Mouse (Mus musculus) CD4-positive, CD25-positive, alpha-beta regulatory T cell, adult 2 months (primary cell): ENCODE measurements around the gene Sys1.

Experiments
- DNase-seq: peaks from one replicate; pipeline ENCODE4 v3.0.0-alpha.2; 2012; ENCODE audit warnings: low read depth, low spot score

The Sys1 gene

DNA sequence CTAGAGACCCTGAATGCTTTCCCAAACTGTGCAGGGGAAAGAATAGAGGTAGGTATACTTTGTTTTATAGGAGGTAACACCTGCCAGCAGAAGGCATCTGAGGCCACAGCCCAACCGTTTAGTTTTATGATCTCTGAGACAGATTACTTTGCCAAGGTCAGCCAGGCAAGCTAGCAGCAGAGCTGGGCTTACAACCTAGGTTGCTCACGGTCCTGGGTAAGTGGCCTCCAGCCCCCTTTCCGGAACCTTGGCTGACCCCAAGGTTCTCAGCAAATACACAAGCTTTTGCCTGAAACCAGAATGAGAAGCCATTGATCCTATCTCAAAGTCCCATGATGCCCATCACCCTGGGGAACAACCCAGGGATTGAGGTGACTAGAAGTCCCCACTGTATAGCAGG, 22.1 kb upstream of the Sys1 start:
- DNase-seq, result no peak

DNA sequence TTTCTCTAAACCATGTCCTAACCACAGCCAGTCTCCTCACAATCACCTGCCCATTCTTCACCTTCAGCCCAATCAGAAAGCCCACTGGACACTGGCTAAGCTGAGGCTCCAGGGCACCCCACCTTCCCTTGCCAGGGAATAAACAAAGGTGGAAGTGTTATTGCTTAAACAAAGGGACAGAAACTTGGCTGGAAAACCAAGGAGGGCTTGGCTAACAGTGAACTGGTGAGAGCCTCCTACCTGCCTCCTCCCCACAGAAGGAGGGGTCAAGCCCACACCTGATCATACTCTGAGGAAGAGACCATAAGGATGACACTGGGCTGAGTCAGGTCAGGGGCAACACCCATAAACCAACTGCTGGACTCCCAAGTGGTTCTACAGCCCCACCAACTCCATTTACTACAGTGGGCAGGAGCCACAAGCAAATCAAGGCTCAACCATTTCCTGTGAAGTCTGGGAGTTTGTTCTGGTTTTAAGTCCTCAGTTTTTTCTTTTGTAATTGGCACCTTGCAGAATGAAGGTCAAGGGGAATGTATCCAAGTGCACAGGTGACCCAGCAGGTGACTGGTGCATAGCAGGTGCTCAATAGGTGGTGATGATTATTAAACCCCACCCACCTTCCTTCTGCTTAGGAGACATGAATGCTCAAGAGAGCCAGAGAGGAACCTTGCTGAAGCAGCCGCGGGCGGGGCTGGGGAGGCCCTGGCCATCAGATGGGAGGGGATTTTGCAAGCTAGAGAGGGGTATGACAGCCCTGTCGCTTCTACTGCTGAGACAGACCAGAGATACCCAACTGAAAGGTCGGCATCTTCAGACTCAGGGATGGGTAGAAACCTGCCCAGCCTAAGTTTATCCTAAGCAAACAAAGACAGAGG, 21.3 kb upstream of the Sys1 start:
- no peak for DNase-seq

DNA sequence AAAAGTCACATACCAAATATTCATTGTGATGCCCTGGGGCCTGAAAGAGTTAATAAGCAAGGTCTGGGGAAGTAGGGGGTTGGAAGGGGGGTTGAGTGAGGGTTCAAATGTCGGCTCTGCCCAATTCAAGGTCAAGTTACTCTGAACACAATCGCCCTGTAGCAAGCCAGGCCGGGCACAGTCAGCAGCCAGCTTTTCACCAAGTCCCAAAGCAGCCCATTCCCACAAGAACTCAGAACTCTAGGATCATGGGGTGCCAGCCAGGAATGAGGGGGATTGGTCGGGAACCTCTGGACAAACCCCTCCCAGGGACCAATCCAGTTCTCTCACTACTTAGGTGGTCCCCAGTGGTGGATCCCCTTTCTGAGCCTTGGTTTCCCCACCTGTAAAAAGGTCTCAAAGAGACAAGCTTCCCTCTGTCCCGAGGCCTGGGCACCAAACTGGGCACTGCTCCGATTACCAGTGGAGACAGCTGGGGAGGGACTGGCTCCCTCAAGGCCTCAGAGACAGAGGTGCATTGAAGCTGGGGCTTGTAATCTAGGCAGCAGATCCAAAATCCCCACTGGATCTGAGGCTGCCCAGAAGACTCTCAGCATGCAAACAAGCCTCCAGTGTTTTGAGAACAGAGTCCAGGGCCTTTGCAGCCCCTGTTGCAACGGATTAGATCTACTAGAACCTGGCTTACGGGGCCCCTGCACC, 20.4 kb upstream of the Sys1 start:
- no peak for DNase-seq

DNA sequence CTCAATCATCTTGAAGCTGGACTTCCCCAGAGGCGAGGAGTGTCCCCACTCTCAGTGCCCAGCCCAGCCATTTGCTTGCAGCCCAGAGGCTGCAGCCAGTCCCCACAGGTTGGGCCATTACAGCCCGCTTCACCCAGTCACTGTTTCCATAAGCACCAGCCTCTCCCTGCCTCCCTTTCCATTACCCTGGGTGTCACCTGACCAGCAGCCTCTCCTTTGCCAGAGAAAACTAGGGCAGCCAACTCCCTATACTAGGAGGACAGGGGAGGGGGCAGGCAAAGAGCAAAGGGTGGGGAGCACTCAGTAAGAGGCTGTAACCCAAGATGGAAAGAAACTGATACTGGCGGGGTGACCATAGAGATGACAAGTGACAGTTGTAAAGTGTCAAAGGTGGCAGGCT, 19.8 kb upstream of the Sys1 start:
- no peak for DNase-seq

DNA sequence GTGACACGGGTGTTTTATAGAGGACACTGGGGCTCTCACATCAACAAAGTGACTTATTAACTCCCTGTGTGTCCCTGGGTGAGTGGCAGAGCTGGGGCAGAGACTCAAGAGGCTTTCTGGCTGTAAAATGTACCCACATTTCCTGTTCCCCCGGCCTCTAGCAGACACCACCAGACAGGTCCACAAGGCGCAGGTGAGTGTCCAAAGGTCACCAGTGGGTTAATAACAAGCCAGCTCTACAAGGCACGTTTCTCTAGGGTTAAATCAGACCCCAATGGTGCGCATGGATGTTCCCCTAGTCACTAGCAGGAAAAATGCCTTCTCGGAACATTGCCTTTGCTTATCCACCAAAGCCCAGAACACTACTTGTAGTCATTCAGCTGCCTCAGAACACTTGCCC, 19.1 kb upstream of the Sys1 start:
- DNase-seq, result no peak

DNA sequence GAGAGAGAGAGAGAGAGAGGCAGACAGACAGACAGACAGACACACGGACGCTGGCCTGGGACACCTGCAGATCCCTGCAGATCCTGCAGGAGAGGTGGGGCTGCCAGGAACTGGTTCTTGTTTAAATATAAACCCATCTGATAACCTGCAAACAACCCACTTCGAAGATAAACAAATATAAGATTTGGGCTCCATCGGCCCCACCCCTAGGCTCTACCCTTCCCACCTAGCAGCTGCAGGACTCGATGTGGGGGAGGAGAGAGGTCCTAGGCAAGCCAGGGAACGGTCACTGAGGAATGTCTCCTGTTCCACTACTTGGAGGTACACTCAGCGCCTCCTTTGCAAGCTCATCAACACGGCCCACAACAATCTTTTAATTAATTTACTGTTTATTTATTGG, 18.5 kb upstream of the Sys1 start:
- DNase-seq, result no peak

DNA sequence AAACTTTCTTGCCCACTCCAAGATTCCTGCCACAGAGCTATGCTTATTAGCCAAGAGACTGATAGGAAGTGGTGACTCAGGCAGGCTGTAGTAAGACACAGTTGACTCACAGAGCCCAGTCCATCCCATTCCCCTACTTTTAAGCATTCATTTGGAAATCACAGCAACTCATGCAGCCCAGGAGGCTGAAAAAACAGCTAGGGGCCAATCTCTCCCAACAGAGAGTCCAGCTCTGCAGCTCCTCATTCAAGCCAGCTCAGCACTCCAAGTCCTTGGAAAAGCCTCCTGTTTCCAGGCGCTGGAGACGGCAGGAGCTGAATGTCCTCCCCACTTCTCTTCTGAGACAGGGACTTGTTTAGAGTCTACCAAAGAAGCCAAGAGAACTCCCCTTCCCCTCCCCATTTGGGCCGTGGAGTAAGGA, 17.8 kb upstream of the Sys1 start:
- DNase-seq, result no peak

DNA sequence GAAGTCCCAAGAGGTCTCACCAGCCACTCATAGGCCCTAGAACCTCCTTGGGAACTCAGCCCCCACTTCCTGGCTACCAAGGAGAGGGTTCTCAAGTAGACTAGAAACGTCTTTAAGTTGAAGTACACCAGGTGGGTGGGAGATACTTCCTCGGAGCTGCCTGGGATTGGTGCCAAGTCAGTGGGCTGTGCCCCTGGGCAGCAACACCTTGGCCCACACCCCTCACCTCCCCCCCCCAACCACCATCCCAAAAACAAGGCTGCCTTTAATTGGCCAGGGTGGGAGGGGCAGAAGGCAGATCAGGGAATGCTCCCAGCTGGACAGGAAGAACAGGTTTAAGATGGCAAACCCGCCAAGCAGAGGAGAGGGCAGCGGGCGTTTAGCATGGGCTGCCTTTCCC, 16.4 kb upstream of the Sys1 start:
- DNase-seq, result no peak

DNA sequence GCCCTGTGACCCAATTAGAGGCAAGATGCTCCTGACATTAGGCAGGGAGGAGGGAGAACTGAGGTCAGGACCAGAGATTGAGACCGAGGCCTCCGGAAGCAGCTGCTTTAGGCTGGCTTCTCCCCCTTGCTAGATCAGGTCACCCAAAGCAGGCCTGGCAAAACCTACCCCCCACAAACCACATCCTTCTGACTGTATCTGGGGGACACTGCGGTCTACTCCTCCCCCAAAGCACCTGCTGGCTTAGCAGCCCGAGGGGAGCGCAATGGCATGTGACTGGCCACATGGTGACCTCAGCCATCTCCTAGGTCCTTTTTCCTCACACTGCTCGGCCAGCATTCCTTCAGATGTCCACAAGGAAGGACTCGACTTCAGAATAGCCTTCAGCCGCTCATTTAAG, 15.6 kb upstream of the Sys1 start:
- DNase-seq, result peak; percentile 55

DNA sequence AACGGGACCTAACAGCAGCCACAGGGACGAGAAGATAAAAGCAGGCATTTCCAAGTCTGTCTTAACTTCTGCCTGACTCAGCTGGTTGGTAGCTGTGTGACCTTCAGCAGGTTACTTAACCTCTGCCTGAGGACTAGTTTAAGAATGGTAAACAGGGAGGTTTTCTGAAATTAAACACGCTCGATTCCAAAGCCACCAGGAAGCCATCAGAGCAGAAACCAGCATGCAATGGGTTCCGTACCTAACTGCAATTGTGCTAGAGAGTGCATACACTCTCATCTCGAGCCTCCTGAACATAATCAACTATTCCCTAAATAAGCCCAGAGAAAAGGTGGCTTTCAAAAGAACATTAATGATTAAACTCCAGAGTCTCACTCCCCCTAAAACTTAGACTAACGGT, 15.0 kb upstream of the Sys1 start:
- no peak for DNase-seq

DNA sequence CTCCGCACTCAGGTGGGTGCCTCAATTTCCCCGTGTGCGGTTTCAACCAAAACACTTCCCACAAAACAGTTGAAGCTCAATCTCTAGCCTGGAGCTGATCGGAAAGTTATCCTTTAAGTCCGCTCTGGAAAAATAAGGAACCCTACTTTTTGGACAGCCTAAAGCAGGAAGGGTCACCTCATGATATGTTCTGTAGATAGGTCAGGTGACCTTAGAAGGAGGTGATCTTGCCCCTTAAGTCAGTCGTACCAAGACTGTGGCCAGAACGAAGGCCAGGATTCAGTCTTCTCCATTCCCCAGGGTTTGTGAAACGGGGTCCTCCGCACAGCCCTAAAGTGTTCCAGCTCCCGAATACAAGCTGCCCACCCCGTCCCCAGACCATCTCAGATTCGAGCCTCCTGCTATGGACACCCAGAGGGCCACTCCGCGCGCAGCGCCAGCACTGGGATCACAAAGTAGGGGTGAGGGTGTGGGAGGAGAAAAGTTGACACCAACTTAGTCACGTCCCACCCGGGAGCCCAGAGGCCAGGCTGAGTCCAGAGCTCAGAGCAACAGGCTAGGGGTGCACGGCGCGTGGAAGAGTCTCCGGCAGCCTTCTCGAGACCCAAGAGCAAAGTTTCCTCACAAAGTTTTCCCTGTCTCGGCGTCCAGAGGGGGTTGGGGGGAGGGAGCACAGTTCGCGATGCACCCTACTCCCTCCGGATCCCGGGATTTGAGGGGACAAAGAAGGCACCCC, 14.3 kb upstream of the Sys1 start:
- peak; percentile 20 for DNase-seq

DNA sequence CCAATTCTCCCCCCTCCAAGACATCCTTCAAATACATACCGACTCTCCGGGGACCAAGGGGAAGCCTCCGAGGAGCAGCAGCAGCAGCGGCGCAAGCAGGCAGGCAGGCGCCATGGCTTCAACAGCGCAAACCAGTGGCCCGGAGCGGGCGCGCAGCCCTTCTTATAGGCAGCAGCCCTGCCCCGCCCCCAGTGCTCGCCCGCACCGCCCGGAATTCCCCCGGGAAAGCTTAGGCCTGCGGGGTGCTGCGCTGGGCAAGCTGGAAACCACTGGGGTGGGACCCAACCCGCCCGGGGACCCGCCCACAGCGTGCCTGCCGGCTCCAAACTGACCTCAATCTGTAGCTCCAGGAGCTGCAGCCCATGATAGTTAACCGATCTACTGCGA, 13.7 kb upstream of the Sys1 start:
- DNase-seq, result peak; percentile 75

DNA sequence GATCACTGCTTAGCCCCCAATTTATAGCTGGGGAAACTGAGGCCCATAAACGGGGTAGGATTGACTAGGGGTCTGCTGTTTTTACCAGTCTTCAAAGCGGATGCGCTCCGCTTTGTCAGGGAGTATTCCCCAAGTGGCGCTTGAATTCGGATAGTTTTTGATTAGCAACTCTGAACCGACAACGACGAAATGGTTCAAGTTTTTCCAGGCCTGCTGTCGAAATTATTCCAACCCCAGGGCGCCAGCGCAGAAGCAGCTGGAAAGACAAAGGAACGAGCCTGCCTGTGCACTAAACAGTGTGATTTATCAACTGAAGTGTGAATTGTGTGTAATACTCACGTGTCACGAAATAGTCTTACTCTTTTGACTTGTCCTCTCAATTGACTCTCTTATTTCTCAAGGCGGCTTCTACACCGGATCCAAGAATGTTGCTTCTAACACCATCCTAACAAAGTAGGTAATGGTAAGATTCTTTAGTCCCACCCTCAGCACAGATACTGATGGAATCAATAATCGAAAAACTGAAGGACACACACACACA, 13.2 kb upstream of the Sys1 start, which contains the start of gene Sdc4:
Sdc4 (minus strand) TSS at position 428 of the 541 bp plus-strand sequence.
- DNase-seq, result no peak

DNA sequence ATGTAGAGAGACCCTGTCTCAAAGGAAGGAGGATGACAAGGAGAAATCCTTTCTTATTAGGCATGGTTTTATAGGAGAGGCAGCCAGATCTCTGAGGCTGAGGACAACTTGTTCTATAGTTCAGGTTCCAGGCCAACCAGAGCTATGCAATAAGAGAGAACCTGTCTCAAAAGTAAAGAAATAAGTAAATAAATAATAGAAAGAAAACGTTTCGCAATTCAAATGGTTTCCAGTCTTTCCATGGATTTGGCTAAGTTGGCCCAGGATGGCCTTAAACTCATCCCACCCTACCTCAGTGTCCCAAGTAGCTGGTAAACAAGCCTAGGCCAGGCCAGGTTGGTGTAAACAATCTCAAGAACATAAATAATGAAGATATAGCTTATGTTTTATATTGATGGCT, 12.1 kb upstream of the Sys1 start:
- DNase-seq, result no peak

DNA sequence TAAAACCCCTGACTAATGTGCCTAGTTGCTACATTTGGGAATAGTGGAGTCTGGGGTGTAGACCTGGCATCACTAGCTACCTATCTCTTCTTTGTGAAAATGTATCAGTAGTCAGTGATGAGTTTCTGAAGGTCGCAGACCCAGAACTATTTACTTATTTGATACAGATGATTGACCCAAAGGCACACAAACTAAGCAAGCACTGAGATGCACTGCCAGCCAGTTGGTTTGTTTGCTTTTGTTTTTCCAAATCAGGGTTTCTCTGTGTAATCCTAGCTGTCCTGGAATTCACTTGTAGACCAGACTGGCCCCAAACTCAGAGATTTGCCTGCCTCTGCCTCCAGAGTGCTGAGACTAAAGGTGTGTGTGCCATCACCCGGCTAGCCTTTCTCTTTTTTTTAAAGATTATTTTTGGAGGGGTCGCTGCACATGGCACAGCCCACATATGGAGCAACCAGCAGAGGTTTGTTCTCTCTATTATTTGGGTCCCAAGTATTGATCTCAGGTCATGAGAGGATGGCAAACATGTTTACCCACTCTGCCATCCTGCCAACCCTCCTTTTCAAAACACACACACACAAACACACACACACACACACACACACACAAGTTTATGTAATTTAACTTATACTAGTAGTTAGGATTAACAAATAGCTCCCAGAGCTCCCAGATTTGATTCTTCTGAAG, 11.2 kb upstream of the Sys1 start:
- no peak for DNase-seq

DNA sequence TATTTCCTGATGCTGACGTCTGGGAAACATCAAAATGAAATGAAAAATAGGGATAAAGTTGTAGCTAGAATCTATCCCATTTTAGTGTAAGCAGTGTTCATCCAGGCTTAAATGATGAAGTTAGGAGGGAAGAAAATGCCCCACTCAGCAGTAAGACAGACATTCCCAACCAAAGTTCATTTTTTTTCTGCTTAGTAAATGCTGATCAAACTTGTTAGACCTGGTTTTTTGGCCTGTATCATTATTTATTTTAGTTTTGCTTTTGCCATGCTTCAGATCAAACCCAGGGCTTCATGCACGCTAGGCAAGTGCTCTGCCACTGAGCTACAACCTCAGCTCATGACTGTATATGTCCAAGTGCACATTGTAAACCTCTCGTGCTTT, 10.7 kb upstream of the Sys1 start:
- DNase-seq, result no peak

DNA sequence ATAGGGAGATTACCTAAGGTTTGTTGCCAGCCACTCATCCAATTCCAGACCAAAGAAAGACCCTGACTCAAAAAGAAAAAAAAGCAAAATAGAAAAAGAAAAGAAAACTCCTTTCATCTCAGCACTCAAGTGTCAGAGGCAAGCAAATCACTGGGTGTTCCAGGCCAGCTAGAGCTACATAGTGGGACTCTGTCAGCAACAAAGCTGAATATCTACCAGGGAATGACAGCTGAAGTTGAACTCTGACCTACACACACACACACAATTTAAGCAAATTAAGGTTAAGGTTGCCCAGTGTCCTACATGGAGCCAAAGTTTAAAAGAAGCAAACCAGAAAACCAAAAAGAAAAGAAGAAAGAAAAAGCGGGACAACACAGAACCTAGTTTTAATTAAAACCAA, 8.6 kb upstream of the Sys1 start:
- no peak for DNase-seq

DNA sequence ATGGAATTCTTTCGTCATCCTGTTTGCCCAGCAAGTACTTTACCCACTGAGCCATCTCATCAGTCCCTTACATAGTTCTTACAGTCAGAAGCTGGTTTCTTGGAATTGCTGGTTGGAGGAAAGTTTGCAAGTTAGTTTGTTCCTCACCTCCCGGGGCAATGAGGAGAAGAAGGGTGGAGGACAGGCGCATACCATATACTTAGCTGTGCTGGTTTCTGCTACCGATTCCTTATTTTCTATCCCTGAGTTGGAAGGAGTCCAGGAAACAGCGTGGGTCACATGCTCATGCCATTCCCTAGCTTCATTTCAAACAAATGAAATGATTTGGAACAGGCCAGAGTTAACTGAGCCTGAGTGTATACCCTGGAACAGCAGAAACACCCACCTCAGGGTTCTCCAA, 7.8 kb upstream of the Sys1 start:
- no peak for DNase-seq

DNA sequence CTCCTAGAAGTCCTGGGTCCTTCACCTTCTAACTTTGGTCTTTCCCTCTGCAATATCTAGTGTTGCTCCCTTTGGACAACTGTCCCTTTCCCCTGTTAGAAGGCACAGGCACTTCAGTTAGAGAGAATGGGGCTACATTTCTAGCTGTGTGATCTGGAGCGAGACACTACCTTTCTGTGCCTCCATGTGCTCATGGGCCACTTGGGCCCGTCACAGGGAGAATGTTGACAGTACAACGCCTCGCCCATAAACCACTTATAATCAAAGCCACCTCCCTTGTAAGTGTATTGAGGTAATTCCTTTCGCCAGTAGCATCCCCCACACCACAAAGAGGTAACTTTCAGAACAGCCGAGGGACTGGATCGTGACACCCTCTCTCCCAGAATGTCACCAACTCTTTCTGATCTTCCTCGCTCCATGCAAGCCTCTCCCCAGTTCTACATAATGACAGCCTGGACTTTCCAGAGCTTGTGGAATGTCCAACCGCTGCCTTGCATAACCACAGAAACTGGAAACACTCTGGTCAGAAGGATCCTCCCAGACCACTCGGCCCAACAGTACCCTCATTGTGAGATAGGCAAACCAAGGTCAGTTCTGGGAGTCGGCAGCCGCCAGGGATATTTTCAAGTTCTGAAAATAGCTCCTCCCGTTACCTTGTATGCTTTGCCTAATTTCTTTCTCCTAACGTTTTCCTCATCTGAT, 7.3 kb upstream of the Sys1 start:
- DNase-seq, result no peak

DNA sequence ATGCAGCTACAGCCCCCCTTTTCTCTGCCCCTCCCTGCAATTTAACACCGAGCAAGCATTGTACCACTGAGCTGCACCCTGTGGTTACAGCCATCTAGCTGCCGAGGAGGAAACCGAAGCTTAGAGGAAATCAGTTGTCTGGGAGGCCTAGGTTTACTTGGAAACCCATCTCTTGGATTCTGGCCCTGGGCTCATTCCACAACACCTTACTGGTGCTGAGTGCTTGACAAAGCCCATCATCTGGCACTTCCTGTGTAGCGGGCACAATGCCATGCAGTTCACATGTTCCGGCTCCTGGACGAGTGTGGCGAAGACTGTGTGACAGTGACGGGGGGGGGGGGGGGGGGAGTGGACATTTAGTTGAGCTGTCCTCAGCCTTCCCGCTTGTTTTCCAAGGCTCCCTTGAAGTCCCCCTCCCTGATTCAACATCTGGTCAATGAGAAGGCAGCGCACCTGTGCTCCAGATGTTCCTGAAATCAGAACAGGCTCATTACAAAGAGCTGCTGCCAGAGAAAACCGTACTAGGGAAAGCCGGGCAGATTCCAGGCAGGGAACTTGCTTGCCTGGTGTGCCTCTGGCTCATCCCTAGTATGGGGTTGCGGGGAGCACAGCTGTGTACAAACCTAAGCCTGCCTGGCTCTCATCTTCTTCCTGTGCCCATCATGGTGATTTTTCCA, 4.6 kb upstream of the Sys1 start:
- DNase-seq, result no peak
